Mouse (Mus musculus) heart, adult 18-20 months (tissue): ENCODE measurements at regions not wholly inside any gene's neighbourhood (a gene's known extent, or its start where the extent isn't known, plus 50 kb on each side); places are given as distances from the start of the nearest gene placed in this dataset.
"Not testable (repeated sequence)": the region's sequence is repeated elsewhere in the genome, so short reads cannot be mapped to it uniquely, and the experiment has no call there.

ENCODE experiments used
- DNase-seq, 2 experiments: peaks; one replicate each; pipeline ENCODE4 v3.0.0; 2021 to 2022; ENCODE audit warnings: mixed read lengths in 1 of 2

DNA sequence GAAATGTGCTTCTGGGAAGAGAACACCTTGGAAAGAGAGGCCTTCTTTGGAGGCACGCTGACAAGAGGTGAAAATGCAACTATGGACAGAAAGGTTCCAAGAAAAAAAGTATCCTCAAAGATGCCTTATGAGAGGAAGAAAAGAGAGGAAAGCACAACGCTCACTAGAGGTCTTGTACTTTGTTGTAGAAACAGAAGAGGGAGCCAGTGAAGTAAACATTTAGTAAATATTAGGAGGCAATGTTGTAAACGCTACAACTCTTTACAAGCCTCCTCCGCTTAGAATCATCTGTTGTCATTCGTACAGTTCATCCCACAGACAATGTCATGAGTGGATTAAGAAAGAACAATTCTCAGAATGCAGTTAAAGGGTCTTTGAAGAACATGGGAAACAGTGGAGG lies 77.4 kb downstream of the Tfpi2 start:
- DNase-seq: peak in 1 of 2 experiments; percentile 13

- DNase-seq: no peak
Observed at GRCm38 (mm10) chr6:3904704-3905103, 84.0 kb downstream of the Tfpi2 start.

DNA sequence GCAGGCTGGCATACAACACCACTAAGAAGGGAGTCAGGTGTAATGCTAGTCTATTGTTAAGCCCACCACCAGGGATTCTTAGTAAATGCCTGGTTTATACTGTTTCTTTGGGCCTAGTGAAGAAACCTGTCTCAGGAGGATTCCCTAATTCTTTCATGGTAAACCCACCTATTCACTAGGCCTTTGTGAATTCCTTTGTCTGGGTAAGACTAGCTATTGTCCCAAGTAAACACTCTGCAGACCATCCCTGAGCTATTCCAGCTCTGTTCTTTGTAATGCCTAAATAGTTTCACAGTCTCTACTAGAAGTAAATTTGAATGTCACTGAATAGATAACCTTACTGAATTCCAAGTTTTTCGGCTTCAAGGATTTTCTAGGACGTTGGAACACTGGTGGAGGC lies 111.3 kb upstream of the Calcr start:
- DNase-seq: not testable (repeated sequence)

DNA sequence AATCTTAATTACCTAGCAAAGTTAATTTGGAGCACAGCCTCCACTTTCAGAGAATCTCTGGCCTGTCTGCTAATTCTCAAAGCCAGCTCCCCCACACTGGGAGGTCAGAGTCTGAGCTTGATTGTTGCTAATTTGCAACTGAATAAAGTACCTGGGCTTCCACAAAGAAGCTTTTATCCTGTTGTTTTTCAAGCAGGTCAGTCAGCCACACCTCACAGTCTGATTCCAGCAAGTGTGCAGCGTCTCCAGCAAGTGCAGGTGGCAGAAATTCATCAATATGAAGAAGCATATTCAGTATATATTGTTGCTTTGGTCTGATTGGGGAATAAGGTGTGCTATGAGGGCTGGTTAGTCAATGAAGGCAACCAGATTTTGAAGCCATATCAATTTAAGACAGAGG lies 110.3 kb upstream of the Calcr start:
- not testable (repeated sequence) for DNase-seq

DNA sequence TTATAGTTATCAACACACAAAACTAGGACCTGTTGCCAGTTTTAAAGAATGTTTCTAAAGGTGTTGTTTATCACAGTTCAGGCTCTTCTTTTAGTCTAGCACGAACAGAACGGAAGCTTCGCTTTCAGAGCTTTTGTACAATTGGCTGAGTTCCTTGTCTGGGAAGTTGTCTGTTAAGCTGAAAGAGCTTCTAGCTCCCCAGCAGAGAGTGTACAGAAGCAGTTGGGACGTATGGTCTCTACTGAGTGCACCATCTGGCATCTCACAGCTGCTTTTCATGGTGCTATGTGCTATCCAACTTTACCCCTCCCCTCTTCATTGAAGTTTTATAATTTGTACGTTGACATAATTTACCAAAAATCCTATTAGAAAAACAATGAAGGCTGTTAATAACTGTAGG lies 96.5 kb upstream of the Calcr start:
- no peak for DNase-seq

DNA sequence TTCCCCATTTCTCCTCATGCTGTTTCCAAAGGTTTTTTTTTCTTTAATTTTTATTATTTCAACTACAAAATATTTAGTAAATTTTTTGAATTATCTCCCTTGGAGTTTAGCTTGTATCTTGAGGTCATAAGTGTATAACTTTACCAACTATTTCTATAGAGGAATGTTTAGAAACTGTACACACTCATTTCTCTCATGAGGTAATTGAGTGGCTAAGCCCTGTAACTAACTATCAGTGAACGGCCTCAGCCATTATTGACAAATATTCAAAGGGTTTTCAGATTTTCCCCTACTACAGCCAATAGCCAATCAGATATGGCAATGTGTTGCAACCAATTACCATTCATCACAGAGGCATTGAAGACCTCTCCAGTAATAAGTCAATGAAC lies 96.1 kb upstream of the Calcr start:
- DNase-seq: no peak

GRCm38 (mm10) chr6:3859942-3860586 lies 95.5 kb upstream of the Calcr start:
- DNase-seq: no peak

DNA sequence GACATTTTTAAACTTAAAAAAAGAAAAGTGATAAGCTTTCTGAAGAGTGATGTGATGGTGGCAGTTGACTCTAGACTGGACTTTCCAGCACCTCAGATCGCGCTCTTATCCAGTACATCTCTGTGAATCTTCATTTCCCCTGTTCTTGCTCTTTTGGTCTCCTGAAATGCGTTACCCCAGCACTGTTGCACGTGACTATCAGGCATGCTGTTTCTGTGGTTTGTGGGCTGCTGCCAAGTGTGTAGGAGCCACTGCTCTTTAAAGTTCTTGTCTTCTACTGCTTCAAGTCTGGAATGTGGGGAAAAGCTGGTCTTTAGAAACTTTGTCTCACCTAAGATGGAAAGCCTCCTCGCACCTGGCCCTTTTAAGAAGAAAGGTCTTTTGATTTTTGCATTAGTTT lies 85.6 kb upstream of the Calcr start:
- DNase-seq: no peak
